Mouse (Mus musculus) testis, adult 2 months (tissue): Measurements from ENCODE around the gene Foxn3.

Experiments
- CTCF ChIP-seq: fragments of 200-500 bp; IDR thresholded peaks from 2 replicates; pipeline ENCODE4 v1.5.1; 2012; ENCODE audit warnings: low read depth, mild to moderate bottlenecking, inconsistent platforms, low read length, moderate library complexity; ENCODE audit not compliant: control insufficient read depth, insufficient read depth, insufficient replicate concordance
- POLR2A ChIP-seq: fragments of 200-500 bp; IDR thresholded peaks from 2 replicates; pipeline ENCODE4 v1.6.1; 2012; ENCODE audit warnings: low read depth, mild to moderate bottlenecking, inconsistent platforms, low read length, moderate library complexity; ENCODE audit not compliant: control insufficient read depth

DNA sequence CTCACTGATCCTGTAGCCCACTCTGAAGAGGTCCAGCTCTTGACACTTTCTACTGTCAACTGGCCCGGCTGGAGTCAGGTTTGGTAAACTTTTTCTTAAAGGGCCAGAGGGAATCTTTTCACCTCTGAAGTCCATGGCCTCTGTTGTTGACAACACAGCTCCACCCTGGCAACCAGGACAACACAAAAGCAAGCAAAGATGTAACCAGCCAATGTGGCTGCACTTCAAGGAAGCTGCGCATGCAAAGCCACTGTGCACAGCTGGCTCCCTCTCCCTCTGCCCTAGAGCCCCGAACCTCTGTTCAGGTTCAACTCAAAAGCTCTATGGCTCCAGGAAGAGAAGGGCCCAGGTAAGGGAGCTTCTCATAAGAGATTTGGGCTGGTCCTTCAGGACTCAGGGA is 216.4 kb downstream of the Foxn3 start:
- TF ChIP-seq POLR2A (no peak), CTCF (no peak)
